Mouse (Mus musculus): ENCODE results near the gene Gpm6b. TPM values are rescaled to one million over a fixed set of nuclear protein-coding genes. Genes with fewer than 3 reads are reported as not detected.

Gpm6b gene
- polyA plus RNA-seq, 1 experiment from 2014 or later = 7.6 TPM

DNA sequence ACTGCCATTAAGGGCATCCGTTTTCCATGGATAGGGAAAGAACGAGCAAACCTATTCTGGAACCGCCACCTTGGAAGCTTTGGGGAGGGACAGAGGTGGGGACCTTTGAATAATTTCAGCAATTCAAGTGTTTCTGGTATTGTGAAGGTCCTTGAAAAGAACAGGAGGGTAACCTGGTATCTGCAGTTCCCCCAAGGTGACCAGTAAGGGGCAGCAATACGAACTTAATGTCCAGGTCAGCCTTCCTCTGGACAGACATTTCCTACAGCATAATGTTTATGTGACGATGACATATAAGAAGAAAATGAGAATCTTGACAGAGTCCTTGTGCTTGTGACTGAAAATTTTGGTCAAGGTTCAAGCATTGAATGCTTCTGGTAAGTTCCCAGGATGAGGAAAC, 139.9 kb downstream of the Gpm6b start:
- no peak overlapping the region for H3K9ac ChIP-seq (ENCODE audit: low read depth, low read length)
- H3K4me2 ChIP-seq (replicated peaks; ENCODE audit: low read depth) = no peak overlapping the region
- H3K27me3 ChIP-seq (replicated peaks; ENCODE audit: control insufficient read depth, insufficient read depth, low read length) = no peaks in the 10 kb centered on the region
- H3K9me3 ChIP-seq (ENCODE audit: control insufficient read depth) = no peaks in the 10 kb centered on the region
- no peaks in the 10 kb centered on the region for H3K36me3 ChIP-seq (ENCODE audit: control insufficient read depth, insufficient read depth)
- no peaks in the 10 kb centered on the region for H3K4me1 ChIP-seq (replicated peaks; ENCODE audit: control insufficient read depth, insufficient read depth, low read length)
- WGBS = 85% methylated on average over 5 of the region's 5 CpGs
- no peak overlapping the region for H3K27ac ChIP-seq (ENCODE audit: low read depth, low read length)
- H3K4me3 ChIP-seq (ENCODE audit: low read depth, low read length) = no peak overlapping the region
- no peak for TF ChIP-seq CTCF (IDR thresholded peaks at IDR 0.05; ENCODE audit: low read depth)
- ATAC-seq = no peak

DNA sequence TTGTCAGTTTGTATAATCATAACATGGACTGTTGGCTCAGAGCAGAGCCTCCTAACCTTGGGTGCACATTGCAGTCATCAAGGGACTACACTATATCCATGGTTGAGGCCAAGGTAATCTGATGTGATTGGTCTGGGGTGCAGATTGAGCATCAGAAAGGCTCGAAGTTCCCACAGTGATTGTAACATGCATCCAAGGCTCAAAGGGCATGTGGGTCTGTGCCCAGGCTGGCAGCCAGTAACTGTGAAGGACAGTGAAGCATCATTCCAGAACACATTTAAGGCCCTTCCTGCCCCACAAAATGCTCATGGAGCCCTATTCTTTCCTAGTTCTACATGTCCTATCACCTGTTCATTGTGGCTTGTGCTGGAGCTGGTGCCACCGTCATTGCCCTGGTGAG, 144.9 kb downstream of the Gpm6b start:
- TF ChIP-seq CTCF (IDR thresholded peaks at IDR 0.05; ENCODE audit: low read depth) = no peak
- no peak for ATAC-seq
- Histone ChIP-seq H3K36me3 (ENCODE audit: control insufficient read depth, insufficient read depth) (no peaks in the 10 kb centered on the region), H3K27me3 (replicated peaks; ENCODE audit: control insufficient read depth, insufficient read depth, low read length) (no peaks in the 10 kb centered on the region), H3K27ac (ENCODE audit: low read depth, low read length) (no peak overlapping the region), H3K4me1 (replicated peaks; ENCODE audit: control insufficient read depth, insufficient read depth, low read length) (no peaks in the 10 kb centered on the region), H3K4me2 (replicated peaks; ENCODE audit: low read depth) (no peak overlapping the region), H3K9me3 (ENCODE audit: control insufficient read depth) (no peaks in the 10 kb centered on the region), H3K4me3 (ENCODE audit: low read depth, low read length) (no peak overlapping the region), H3K9ac (ENCODE audit: low read depth, low read length) (no peak overlapping the region)
- WGBS = 82% methylated on average over 2 of the region's 2 CpGs

DNA sequence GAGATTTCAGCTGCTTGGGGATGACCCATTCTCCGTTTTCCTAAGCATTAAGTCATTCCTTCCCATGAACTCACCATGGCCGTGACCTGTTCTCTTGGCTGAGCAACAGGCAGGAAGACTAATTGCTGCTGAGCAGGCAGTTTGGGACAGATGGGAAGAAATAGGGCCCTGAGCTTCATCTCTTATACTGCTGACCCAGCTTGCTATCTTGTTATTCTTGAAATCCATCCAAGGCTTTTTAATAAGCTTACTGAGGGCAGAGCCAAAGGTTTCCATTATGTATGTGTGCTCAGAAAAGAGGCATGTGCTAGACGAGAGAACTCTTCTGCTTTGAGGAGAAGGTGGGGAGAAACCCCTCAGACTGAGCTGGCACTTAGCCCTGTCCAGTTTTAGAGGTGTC, 146.2 kb downstream of the Gpm6b start:
- ATAC-seq = no peak
- WGBS = 81% methylated on average over 3 of the region's 3 CpGs
- Histone ChIP-seq H3K9me3 (ENCODE audit: control insufficient read depth) (no peaks in the 10 kb centered on the region), H3K27me3 (replicated peaks; ENCODE audit: control insufficient read depth, insufficient read depth, low read length) (no peaks in the 10 kb centered on the region), H3K4me2 (replicated peaks; ENCODE audit: low read depth) (no peak overlapping the region), H3K36me3 (ENCODE audit: control insufficient read depth, insufficient read depth) (no peaks in the 10 kb centered on the region), H3K9ac (ENCODE audit: low read depth, low read length) (no peak overlapping the region), H3K4me3 (ENCODE audit: low read depth, low read length) (no peak overlapping the region), H3K4me1 (replicated peaks; ENCODE audit: control insufficient read depth, insufficient read depth, low read length) (no peaks in the 10 kb centered on the region), H3K27ac (ENCODE audit: low read depth, low read length) (no peak overlapping the region)
- TF ChIP-seq CTCF (IDR thresholded peaks at IDR 0.05; ENCODE audit: low read depth) = no peak

DNA sequence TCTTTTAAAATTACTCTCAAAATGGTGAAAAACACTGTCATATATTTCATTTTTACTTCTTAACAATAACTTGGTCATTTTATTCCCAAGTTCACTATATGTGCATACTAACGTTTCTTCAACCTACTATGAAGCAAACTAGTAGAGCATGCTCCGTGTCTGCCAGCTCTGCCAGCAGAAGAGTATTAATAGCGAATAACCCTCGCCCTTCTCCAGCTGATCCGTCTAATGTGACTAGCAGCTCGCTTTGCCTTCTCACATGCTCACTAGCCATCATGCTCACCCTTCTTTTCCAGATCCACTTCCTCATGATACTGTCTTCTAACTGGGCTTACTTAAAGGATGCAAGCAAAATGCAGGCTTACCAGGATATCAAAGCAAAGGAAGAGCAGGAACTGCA, 147.9 kb downstream of the Gpm6b start:
- no peak for TF ChIP-seq CTCF (IDR thresholded peaks at IDR 0.05; ENCODE audit: low read depth)
- 83% methylated on average over 6 of the region's 6 CpGs for WGBS
- no peak overlapping the region for H3K4me2 ChIP-seq (replicated peaks; ENCODE audit: low read depth)
- no peak overlapping the region for H3K4me3 ChIP-seq (ENCODE audit: low read depth, low read length)
- ATAC-seq = no peak
- H3K36me3 ChIP-seq (ENCODE audit: control insufficient read depth, insufficient read depth) = no peaks in the 10 kb centered on the region
- no peak overlapping the region for H3K27ac ChIP-seq (ENCODE audit: low read depth, low read length)
- no peaks in the 10 kb centered on the region for H3K9me3 ChIP-seq (ENCODE audit: control insufficient read depth)
- H3K9ac ChIP-seq (ENCODE audit: low read depth, low read length) = no peak overlapping the region
- H3K27me3 ChIP-seq (replicated peaks; ENCODE audit: control insufficient read depth, insufficient read depth, low read length) = no peaks in the 10 kb centered on the region
- no peaks in the 10 kb centered on the region for H3K4me1 ChIP-seq (replicated peaks; ENCODE audit: control insufficient read depth, insufficient read depth, low read length)

DNA sequence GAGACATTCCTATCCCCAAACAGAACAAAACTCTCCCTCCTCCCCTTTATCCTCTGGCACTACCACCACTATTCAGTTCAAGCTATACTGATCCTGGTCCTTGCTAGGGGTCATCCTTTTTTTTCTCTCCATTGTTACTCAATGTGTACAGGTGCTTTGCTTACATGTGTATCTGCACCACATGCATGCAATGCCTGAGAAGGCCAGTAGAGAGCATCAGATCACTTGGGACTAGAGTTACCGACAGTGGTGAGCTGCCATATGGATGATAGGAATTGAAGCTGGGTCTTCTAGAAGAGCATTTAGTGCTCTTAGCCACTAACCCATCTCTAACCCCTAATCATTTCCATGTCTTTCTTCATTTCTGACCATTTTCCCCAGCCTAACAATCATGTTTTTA, 155.0 kb downstream of the Gpm6b start:
- no peaks in the 10 kb centered on the region for H3K9me3 ChIP-seq (ENCODE audit: control insufficient read depth)
- no peaks in the 10 kb centered on the region for H3K4me1 ChIP-seq (replicated peaks; ENCODE audit: control insufficient read depth, insufficient read depth, low read length)
- H3K9ac ChIP-seq (ENCODE audit: low read depth, low read length) = no peak overlapping the region
- no peaks in the 10 kb centered on the region for H3K27me3 ChIP-seq (replicated peaks; ENCODE audit: control insufficient read depth, insufficient read depth, low read length)
- H3K27ac ChIP-seq (ENCODE audit: low read depth, low read length) = no peak overlapping the region
- peak; percentile 42 for TF ChIP-seq CTCF (IDR thresholded peaks at IDR 0.05; ENCODE audit: low read depth)
- ATAC-seq = no peak
- no peaks in the 10 kb centered on the region for H3K36me3 ChIP-seq (ENCODE audit: control insufficient read depth, insufficient read depth)
- H3K4me2 ChIP-seq (replicated peaks; ENCODE audit: low read depth) = no peak overlapping the region
- H3K4me3 ChIP-seq (ENCODE audit: low read depth, low read length) = no peak overlapping the region
- WGBS = 88% methylated on average over 1 of the region's 1 CpGs

DNA sequence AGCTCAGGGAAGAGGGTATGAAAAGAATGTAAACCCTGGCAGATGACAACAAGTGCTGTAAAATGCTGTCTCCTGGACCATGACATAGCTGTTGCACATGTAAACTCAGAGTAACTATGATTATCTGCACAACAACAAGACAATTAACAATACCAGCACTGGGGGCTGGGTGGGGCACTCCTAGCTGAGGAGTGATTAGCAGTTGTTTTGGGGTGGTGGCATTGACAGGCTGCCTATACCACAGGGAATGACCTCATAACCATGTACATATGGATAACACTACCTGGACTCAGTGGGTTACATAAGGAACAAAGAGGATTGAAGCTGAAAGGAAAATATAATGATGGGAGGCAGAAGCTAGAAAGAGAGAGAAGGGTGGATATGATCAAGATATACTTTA, 169.2 kb downstream of the Gpm6b start:
- H3K27me3 ChIP-seq (replicated peaks; ENCODE audit: control insufficient read depth, insufficient read depth, low read length) = no peaks in the 10 kb centered on the region; the same call in 1 of the 2 replicates
- ATAC-seq = no peak

DNA sequence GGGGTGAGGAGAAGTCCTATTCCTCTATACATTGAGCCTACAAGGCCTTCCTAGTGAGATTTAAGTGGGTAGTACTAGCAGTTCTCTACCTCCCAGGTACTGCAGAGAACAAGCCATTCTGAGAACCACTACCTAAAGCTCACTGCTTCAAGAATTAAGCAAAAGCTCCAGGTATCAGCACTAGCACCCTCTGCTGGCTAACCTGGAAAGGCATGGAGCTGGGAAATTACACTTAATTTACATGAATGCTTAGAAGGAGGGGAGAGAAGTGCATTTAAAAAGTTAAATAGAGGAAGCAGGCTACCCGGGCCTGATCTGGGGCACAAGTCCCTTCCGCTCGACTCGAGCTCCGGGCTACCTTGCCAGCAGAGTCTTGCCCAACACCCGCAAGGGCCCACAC, 177.5 kb downstream of the Gpm6b start:
- Histone ChIP-seq H3K4me1 (replicated peaks; ENCODE audit: control insufficient read depth, insufficient read depth, low read length) (no peaks in the 10 kb centered on the region), H3K9ac (ENCODE audit: low read depth, low read length) (no peak overlapping the region), H3K4me2 (replicated peaks; ENCODE audit: low read depth) (no peak overlapping the region), H3K27ac (ENCODE audit: low read depth, low read length) (no peak overlapping the region), H3K4me3 (ENCODE audit: low read depth, low read length) (no peak overlapping the region), H3K9me3 (ENCODE audit: control insufficient read depth) (no peaks in the 10 kb centered on the region), H3K27me3 (replicated peaks; ENCODE audit: control insufficient read depth, insufficient read depth, low read length) (no peaks in the 10 kb centered on the region), H3K36me3 (ENCODE audit: control insufficient read depth, insufficient read depth) (no peaks in the 10 kb centered on the region)
- peak; percentile 60 for TF ChIP-seq CTCF (IDR thresholded peaks at IDR 0.05; ENCODE audit: low read depth)
- 82% methylated on average over 5 of the region's 6 CpGs for WGBS
- ATAC-seq = no peak

More for the DNA sequence above, 169.2 kb downstream of the Gpm6b start:
- Histone ChIP-seq H3K36me3 (ENCODE audit: control insufficient read depth, insufficient read depth) (no peaks in the 10 kb centered on the region; the same call in 1 of the 2 replicates), H3K4me1 (replicated peaks; ENCODE audit: control insufficient read depth, insufficient read depth, low read length) (no peaks in the 10 kb centered on the region), H3K9me3 (ENCODE audit: control insufficient read depth) (no peaks in the 10 kb centered on the region), H3K9ac (ENCODE audit: low read depth, low read length) (no peak overlapping the region), H3K4me2 (replicated peaks; ENCODE audit: low read depth) (no peak overlapping the region), H3K27ac (ENCODE audit: low read depth, low read length) (no peak overlapping the region), H3K4me3 (ENCODE audit: low read depth, low read length) (no peak overlapping the region)
- TF ChIP-seq CTCF (IDR thresholded peaks at IDR 0.05; ENCODE audit: low read depth) = no peak

Data from intestine, postnatal 0 days (tissue).